23 mouse cellular contexts compared by ENCODE assay signal in genomic region chr8:4417141-4417540, GRCm38 (mm10).
"Had no signal": no experiment of that assay in that cellular context is flagged by ENCODE, and none has a peak within 500 bp of the region (broad histone marks: within the 10 kb centered on the region; RNA-seq: fewer than 3 reads in every experiment).

No protein-coding gene starts in this region.

- H3K36me3 ChIP-seq: heart, embryonic 12.5 days; hindbrain, embryonic 10.5 days; hindbrain, embryonic 12.5 days; limb, embryonic 13.5 days; liver, embryonic 12.5 days had no signal

- H3K27ac ChIP-seq: gastrocnemius, adult 2 months; hindbrain, embryonic 10.5 days; hindbrain, embryonic 12.5 days; hindbrain, embryonic 14.5 days; layer of hippocampus, adult 2 months; left cerebral cortex, adult 2 months; limb, embryonic 13.5 days; liver, embryonic 12.5 days; liver, embryonic 14.5 days had no signal

- H3K9ac ChIP-seq: heart, embryonic 12.5 days; hindbrain, embryonic 12.5 days; hindbrain, embryonic 14.5 days; limb, embryonic 13.5 days; liver, embryonic 12.5 days; liver, embryonic 14.5 days had no signal

- DNase-seq: gastrocnemius, adult 2 months; gastrocnemius, postnatal 10 days; gastrocnemius, postnatal 25 days; heart, postnatal 10 days; heart, postnatal 4 days; kidney, adult 18-20 months; kidney, adult 8-10 months; kidney, postnatal 10 days; kidney, postnatal 25 days; kidney, postnatal 4 days; liver had no signal

- H3K4me3 ChIP-seq: gastrocnemius, adult 2 months; heart, embryonic 12.5 days; hindbrain, embryonic 10.5 days; hindbrain, embryonic 12.5 days; layer of hippocampus, adult 2 months; left cerebral cortex, adult 2 months; limb, embryonic 13.5 days; liver, embryonic 12.5 days had no signal

- H3K4me2 ChIP-seq: heart, embryonic 12.5 days; hindbrain, embryonic 12.5 days; hindbrain, embryonic 14.5 days; limb, embryonic 13.5 days; liver, embryonic 12.5 days had no signal

- ATAC-seq: hindbrain, embryonic 16.5 days; inflammation-experienced regulatory T-cells, adult 6 months; intestine, postnatal 0 days; liver, embryonic 12.5 days had no signal

- H3K4me1 ChIP-seq: hindbrain, embryonic 12.5 days; limb, embryonic 13.5 days; liver, embryonic 12.5 days had no signal

- H3K27me3 ChIP-seq: heart, embryonic 12.5 days; hindbrain, embryonic 12.5 days; limb, embryonic 13.5 days; liver, embryonic 12.5 days had no signal

- H3K9me3 ChIP-seq: heart, embryonic 12.5 days; hindbrain, embryonic 10.5 days; hindbrain, embryonic 12.5 days; limb, embryonic 13.5 days; liver, embryonic 12.5 days had no signal
